Mouse (Mus musculus) megakaryocyte progenitor cell, adult 5-6 weeks (primary cell): ENCODE measurements around the gene Hist1h1d. TPM values are rescaled to one million over a fixed set of nuclear protein-coding genes. Genes with fewer than 3 reads are reported as not detected.
"Not testable (repeated sequence)": the region's sequence is repeated elsewhere in the genome, so short reads cannot be mapped to it uniquely, and the experiment has no call there.

Experiments used
- ATAC-seq: replicated peaks from 2 replicates; pipeline ENCODE4 v1.8.0; 2016; ENCODE audit warnings: mild to moderate bottlenecking, moderate TSS enrichment, inconsistent platforms; ENCODE audit not compliant: poor library complexity
- total RNA-seq, 2 experiments: library from RNA; stranded (forward) in 1 of 2; stranded (reverse) in 1 of 2; fragments of 157-497, 149-512 nt in 1 of 2; fragments of 200-1000 nt in 1 of 2; gene quantifications; 2 replicates each; pipeline versions ENCODE4 v1.2.3 to v1.2.4; 2015 to 2017

The Hist1h1d gene
- total RNA-seq, 2 experiments from 2014 or later: 9.3 to 112 TPM

GRCm38 (mm10) chr13:23543965-23544786 is 8.9 kb upstream of the Hist1h1d start, which contains the start of gene Hist1h3f:
Hist1h3f (plus strand) TSS chr13:23544052.
- ATAC-seq: peak; percentile 71

- ATAC-seq: peak; percentile 27
These were observed 8.3 kb upstream of the Hist1h1d start for GRCm38 (mm10) chr13:23544787-23545120.

- no peak for ATAC-seq
These were observed 6.4 kb upstream of the Hist1h1d start for GRCm38 (mm10) chr13:23546694-23547093.

- no peak for ATAC-seq
These were observed 2.3 kb upstream of the Hist1h1d start for GRCm38 (mm10) chr13:23550761-23551145.

- peak; percentile 56 for ATAC-seq
These were observed 1.8 kb upstream of the Hist1h1d start, which contains the start of gene Hist1h4f for GRCm38 (mm10) chr13:23551146-23551834. Hist1h4f (minus strand) TSS chr13:23551648.

GRCm38 (mm10) chr13:23551931-23552914 is 839 bp upstream of the Hist1h1d start:
- ATAC-seq: no peak

- ATAC-seq: no peak
These were observed 1.3 kb downstream of the Hist1h1d start for GRCm38 (mm10) chr13:23554393-23554792.

- ATAC-seq: peak; percentile 57
These were observed 2.1 kb downstream of the Hist1h1d start for GRCm38 (mm10) chr13:23554925-23555838.

GRCm38 (mm10) chr13:23555839-23556416 is 2.9 kb downstream of the Hist1h1d start:
- ATAC-seq: peak; percentile 47

GRCm38 (mm10) chr13:23556906-23557305 is 3.8 kb downstream of the Hist1h1d start:
- ATAC-seq: no peak

GRCm38 (mm10) chr13:23560699-23561098 is 7.6 kb downstream of the Hist1h1d start:
- not testable (repeated sequence) for ATAC-seq

GRCm38 (mm10) chr13:23561531-23561882 is 8.4 kb downstream of the Hist1h1d start:
- not testable (repeated sequence) for ATAC-seq

- ATAC-seq: peak; percentile 85
These were observed 9.0 kb downstream of the Hist1h1d start, which contains the start of gene Hist1h3e for GRCm38 (mm10) chr13:23561883-23562659. Hist1h3e (minus strand) TSS chr13:23562369.

- ATAC-seq: peak; percentile 56
These were observed 9.8 kb downstream of the Hist1h1d start for GRCm38 (mm10) chr13:23562699-23563462.

GRCm38 (mm10) chr13:23564482-23564881 is 11.4 kb downstream of the Hist1h1d start:
- no peak for ATAC-seq

GRCm38 (mm10) chr13:23570261-23571021 is 17.4 kb downstream of the Hist1h1d start:
- ATAC-seq: not testable (repeated sequence)

- ATAC-seq: peak; percentile 72
These were observed 18.0 kb downstream of the Hist1h1d start, which contains the start of the genes Hist1h2ae and Hist1h2bg for GRCm38 (mm10) chr13:23571022-23571503. Hist1h2ae (minus strand) TSS chr13:23571220. Hist1h2bg (plus strand) TSS chr13:23571396.
